Mouse (Mus musculus) hindbrain, embryonic 11.5 days (tissue): Measurements from ENCODE around the gene Il27ra. TPM values are rescaled to one million over a fixed set of nuclear protein-coding genes. Genes with fewer than 3 reads are reported as not detected.
A peak's percentile ranks its signal among the peaks of the same experiment; 100 is the strongest.

ENCODE experiments used
- ATAC-seq: fragments of 200-750 bp; cut with Nextera tagmentation; 2 replicates; pipeline ENCODE4 v1.8.0; 2017; ENCODE audit warnings: mild to moderate bottlenecking, moderate TSS enrichment, moderate library complexity; ENCODE audit not compliant: low FRiP score
- DNase-seq: peaks from one replicate; pipeline ENCODE4 v3.0.0-alpha.2; 2015; ENCODE audit warnings: low spot score
- H3K27ac ChIP-seq: fragments of 300-500 bp; sonication (generic); 2 replicates; pipeline ENCODE4 v1.5.1; 2014; ENCODE audit warnings: mild to moderate bottlenecking, low read depth, low read length
- H3K27me3 ChIP-seq: fragments of 300-500 bp; sonication (generic); 2 replicates; pipeline ENCODE4 v1.6.1; 2014; ENCODE audit warnings: mild to moderate bottlenecking, low read length, moderate library complexity, mixed read lengths; ENCODE audit not compliant: control insufficient read depth, insufficient read depth
- H3K36me3 ChIP-seq: fragments of 300-500 bp; sonication (generic); 2 replicates; pipeline ENCODE4 v1.6.1; 2014; ENCODE audit warnings: mild to moderate bottlenecking, low read length, moderate library complexity, mixed read lengths; ENCODE audit not compliant: control insufficient read depth, insufficient read depth
- H3K4me1 ChIP-seq: fragments of 300-500 bp; sonication (generic); replicated peaks from 2 replicates; pipeline ENCODE4 v1.6.1; 2014; ENCODE audit warnings: low read length, mixed read lengths; ENCODE audit not compliant: control insufficient read depth, insufficient read depth
- H3K4me2 ChIP-seq: fragments of 300-500 bp; sonication (generic); replicated peaks from 2 replicates; pipeline ENCODE4 v1.6.1; 2014; ENCODE audit warnings: mild to moderate bottlenecking, low read depth, low read length
- H3K4me3 ChIP-seq: fragments of 300-500 bp; sonication (generic); 2 replicates; pipeline ENCODE4 v1.5.1; 2014; ENCODE audit warnings: low read depth, low read length
- H3K9ac ChIP-seq: fragments of 300-500 bp; sonication (generic); 2 replicates; pipeline ENCODE4 v1.6.1; 2014; ENCODE audit warnings: low read depth, low read length
- H3K9me3 ChIP-seq: fragments of 300-500 bp; sonication (generic); 2 replicates; pipeline ENCODE4 v1.6.1; 2016; ENCODE audit warnings: low read length; ENCODE audit not compliant: control insufficient read depth
- WGBS: fragments of 180-500 bp; shearing (Covaris S2); extraction: QIAGEN DNeasy Blood & Tissue Kit; methylation state at CpG from one replicate; pipeline ENCODE4 v1.1.7; 2014; 5-methylcytosine and 5-hydroxymethylcytosine counted together
- polyA plus RNA-seq: library from polyadenylated mRNA; unstranded; fragments of >200 nt; fragmentation: Nextera tagmentation; extraction: Ambion mirVana; gene quantifications from 2 replicates; pipeline ENCODE4 v1.2.1, GENCODE M21; 2014

The Il27ra gene
- polyA plus RNA-seq, 1 experiment from 2014 or later, result not detected

DNA sequence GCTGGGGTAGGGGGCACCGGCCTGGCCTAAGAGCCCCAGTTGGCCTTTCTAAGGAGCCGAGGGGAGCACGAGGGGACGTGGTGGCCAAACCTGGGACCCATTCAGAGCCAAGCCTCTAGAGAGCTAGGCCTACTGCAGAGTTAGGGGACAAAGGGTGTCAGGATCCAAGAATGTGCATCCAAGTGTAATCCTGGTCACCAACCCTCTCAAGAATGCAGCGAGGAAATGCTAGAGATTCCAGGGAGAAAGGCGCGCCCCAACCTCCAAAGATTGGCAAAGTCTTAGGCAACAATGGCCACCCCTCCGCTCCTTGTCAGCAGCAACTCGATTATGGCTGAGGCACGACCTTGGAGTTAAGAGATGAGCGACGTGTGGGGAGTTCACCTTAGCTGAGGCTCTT is 20.8 kb downstream of the Il27ra start:
- WGBS, result 47% methylated on average over 12 of the region's 12 CpGs
- H3K27ac ChIP-seq, result no peak overlapping the region
- peaks cover 3% of the 10 kb centered on the region for H3K27me3 ChIP-seq
- H3K4me2 ChIP-seq, result peak overlapping the region; percentile 21; the same call in 1 of the 2 replicates
- H3K9ac ChIP-seq, result no peak overlapping the region
- ATAC-seq (no peak), DNase-seq (no peak)
- no peaks in the 10 kb centered on the region for H3K36me3 ChIP-seq
- no peaks in the 10 kb centered on the region for H3K9me3 ChIP-seq
- no peaks in the 10 kb centered on the region for H3K4me1 ChIP-seq
- no peak overlapping the region for H3K4me3 ChIP-seq

DNA sequence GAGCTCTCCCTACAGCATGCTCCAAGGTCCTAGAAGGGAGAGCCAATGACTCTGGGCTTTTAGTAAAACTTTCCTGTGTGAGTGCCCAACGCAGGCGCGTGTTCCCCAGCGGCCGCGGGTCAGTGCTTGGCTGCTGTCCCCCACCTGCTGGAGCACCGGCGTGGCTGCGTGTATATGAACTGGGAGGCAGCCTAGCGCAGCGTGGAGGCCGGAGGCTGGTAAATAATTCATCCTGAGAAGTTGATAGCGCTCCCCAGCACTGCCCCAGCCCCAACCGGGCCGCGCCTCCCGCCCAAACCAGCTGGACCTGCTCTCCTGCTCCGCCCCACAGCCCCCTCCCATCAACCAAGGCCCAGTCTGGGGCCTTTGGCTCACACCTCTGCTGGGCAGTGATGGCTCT is 21.3 kb downstream of the Il27ra start, which contains the start of gene Palm3:
Palm3 (plus strand) TSS at position 376 of the 400 bp plus-strand sequence.
- Histone ChIP-seq H3K9me3 (no peaks in the 10 kb centered on the region), H3K36me3 (no peaks in the 10 kb centered on the region), H3K4me1 (no peaks in the 10 kb centered on the region), H3K27ac (no peak within 1 kb of the TSS), H3K27me3 (peaks cover 2% of the 10 kb centered on the region), H3K4me2 (peak within 1 kb of the TSS; percentile 21; the same call in 1 of the 2 replicates), H3K9ac (no peak within 1 kb of the TSS), H3K4me3 (no peak within 1 kb of the TSS)
- ATAC-seq (no peak), DNase-seq (no peak)
- 8% methylated on average over 18 of the region's 18 CpGs for WGBS

DNA sequence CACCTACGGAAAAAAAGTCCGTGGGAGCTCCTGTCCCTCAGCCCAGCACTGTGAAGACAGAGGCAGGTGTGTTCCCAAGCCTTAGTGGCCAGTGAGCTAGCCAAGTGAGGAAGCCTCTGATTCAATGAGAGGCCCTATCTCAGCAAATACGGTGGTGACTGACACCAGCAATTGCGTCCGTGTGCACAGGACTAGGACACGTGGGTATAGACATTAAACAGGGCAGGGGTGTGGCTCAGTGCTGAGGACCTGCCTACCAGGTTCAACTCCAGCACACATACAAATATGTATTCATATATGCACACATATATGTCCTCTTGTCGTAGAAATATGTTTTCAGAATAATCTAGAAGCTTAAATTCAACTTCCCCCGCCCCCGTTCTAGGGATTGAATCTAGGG is 22.7 kb downstream of the Il27ra start:
- Histone ChIP-seq H3K4me2 (no peak overlapping the region), H3K36me3 (no peaks in the 10 kb centered on the region), H3K4me3 (no peak overlapping the region), H3K9ac (no peak overlapping the region), H3K27me3 (no peaks in the 10 kb centered on the region; the same call in none of the 2 replicates), H3K4me1 (no peaks in the 10 kb centered on the region), H3K27ac (no peak overlapping the region), H3K9me3 (no peaks in the 10 kb centered on the region)
- 83% methylated on average over 9 of the region's 9 CpGs for WGBS
- ATAC-seq (no peak), DNase-seq (no peak)

DNA sequence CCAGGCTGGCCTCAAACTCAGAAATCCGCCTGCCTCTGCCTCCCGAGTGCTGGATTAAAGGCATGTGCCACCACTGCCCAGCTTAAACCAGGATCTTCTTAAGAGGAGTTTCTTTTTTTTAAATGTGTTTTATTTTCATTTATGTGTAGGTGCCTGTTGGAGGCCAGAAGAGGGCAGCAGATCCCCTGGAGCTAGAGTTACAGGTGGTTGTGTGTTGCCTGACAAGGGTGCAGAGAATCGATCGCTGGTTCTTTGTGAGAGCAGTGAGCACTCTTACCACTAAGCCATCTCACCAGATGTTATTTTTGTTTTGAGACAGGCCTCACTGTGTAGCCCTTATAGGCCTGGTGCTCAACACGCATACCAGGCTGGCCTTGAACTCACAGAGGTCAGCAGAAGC is 26.6 kb downstream of the Il27ra start:
- WGBS, result 93% methylated on average over 5 of the region's 5 CpGs
- Histone ChIP-seq H3K4me2 (no peak overlapping the region), H3K27me3 (peaks cover 26% of the 10 kb centered on the region), H3K4me1 (peaks cover 11% of the 10 kb centered on the region), H3K4me3 (no peak overlapping the region), H3K9ac (no peak overlapping the region), H3K36me3 (no peaks in the 10 kb centered on the region), H3K27ac (no peak overlapping the region), H3K9me3 (no peaks in the 10 kb centered on the region)
- ATAC-seq (no peak), DNase-seq (no peak)

DNA sequence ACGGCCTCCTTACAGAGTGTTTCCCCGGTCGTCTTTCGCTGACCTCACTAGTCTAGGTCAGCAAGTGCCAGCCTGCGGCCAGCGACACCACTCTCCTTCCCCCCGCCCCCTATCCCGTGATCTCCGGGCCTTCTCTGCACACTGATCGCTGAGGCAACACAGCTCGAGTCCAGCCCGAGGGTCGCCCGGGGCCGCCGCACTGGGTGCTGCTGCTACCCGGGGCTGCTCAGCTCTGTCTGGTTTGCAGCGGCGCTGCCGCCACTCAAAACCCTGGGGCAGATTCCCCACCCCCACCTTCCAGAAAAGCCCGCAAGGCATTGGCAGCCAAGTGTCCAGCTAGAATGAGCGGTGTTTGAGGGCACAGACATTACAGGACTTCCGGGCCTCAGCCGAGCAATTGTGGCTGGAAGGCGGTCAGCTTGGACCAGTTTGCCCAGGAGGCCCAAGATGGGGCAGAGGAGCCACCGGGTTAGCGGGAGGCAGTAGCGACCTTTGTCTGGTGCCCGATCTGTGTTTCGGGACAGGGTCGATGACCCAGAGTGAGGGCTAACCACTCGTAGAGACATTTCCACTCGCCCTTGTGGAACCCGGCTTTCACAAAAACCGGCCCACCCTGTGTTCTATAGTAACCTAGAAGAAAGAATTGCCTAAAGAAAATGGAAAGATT is 29.8 kb downstream of the Il27ra start:
- peaks cover 39% of the 10 kb centered on the region for H3K27me3 ChIP-seq
- no peak overlapping the region for H3K9ac ChIP-seq
- no peaks in the 10 kb centered on the region for H3K9me3 ChIP-seq
- H3K27ac ChIP-seq, result no peak overlapping the region
- DNase-seq (peak; percentile 56), ATAC-seq (no peak; the same call in 1 of the 2 replicates)
- H3K36me3 ChIP-seq, result no peaks in the 10 kb centered on the region
- peak overlapping the region; percentile 49 for H3K4me3 ChIP-seq
- H3K4me1 ChIP-seq, result peaks cover 13% of the 10 kb centered on the region
- WGBS, result 6% methylated on average over 35 of the region's 35 CpGs
- peak overlapping the region; percentile 93 for H3K4me2 ChIP-seq

DNA sequence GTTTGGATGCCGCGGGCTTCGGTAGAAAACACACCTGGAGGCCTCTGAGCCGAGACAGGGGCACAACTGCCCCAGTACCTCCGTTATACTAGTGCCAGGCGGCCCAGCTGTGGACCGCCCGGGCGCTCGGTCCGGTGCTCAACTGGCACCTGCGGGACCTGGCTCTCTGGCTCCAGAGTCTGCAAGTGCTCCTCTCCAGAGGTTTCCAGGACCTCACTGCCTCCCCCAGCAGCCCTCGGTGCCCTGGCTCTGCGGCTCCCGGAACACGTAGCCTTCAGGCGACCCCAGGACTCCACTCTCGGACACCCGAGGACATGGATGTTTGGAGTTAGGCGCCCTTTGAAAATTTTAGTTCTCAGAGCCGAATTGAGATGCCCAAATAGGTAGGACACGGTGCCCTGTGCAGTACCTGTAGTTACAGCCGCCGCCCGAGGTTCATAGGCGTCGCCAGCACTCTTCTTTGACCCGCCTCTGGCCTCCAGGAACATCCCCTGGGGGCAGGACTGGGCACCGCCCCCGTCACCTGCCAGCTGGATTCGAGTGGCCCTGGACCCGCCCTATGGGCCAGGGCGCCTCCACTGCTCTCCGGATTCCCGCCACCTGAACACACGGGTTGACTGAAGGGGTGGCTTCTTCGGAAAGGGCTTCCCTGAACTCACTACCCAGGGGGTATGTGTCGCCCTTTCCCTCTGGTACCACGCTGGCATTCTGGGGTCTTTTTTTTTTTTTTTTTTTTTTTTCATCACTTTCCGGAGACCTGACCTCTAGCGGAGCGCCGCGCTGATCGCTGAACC is 30.5 kb downstream of the Il27ra start, which contains the start of gene 2210011C24Rik:
2210011C24Rik (minus strand) TSS at position 467 of the 794 bp plus-strand sequence.
- H3K9me3 ChIP-seq, result no peaks in the 10 kb centered on the region
- H3K9ac ChIP-seq, result peak within 1 kb of the TSS; percentile 53
- no peaks in the 10 kb centered on the region for H3K36me3 ChIP-seq
- H3K4me3 ChIP-seq, result peak within 1 kb of the TSS; percentile 49
- ATAC-seq, result 0 out of 2 replicates have a peak, but pooled peaks have one; percentile 22
- H3K27me3 ChIP-seq, result peaks cover 39% of the 10 kb centered on the region
- H3K4me1 ChIP-seq, result peaks cover 13% of the 10 kb centered on the region
- DNase-seq, result peak; percentile 44
- peak within 1 kb of the TSS; percentile 93 for H3K4me2 ChIP-seq
- H3K27ac ChIP-seq, result no peak within 1 kb of the TSS
- WGBS, result 1% methylated on average over 45 of the region's 45 CpGs

DNA sequence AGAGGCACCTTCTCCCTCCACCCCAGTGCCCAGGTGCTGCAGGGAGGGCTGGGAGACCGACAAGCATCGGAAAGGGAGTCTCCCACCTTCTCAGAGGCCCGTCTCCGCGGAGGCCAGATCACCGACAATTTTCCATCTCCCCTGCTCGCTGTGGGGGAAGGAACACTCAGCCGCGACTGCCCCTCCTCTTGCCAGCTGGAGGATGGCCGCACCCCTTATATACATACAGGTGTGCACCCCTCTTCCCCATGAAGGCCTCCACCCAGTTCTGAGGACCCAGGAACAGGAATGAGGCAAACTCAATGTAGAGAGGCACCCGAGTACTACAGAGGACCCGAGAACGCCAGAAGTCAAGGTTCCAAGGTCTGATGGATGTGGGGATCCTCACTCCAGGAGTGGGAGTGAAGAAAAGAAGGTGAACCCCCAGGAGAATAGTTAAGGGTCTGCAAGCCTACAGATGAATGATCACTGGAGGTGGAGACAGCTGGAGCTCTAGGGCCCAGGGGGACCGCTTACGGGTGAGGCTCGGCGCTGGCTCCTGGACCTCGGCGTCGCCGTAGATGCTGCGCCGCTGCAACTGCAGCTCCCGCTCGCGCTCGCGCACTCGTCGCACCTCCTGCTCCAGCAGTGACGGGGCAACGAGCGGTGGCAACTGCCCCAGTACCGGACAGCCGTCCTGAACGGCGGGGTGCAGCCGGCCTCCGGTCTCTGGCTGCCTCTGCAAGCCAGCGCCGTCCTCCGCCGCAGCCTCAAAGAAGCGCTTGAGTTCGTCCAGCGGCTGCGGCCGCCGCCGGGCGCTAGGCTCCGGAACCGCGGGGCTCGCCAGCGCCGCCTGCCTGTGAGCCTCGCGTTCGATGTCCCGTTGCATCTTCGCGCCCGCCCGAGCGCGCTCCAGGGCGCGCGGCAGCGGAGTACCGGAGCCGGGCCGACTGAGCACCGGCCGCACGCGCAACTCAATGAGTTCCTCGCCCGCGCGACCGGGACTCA is 31.5 kb downstream of the Il27ra start:
- Histone ChIP-seq H3K4me1 (peaks cover 13% of the 10 kb centered on the region), H3K9me3 (no peaks in the 10 kb centered on the region), H3K27me3 (peaks cover 39% of the 10 kb centered on the region), H3K36me3 (no peaks in the 10 kb centered on the region), H3K4me2 (peak overlapping the region; percentile 93), H3K9ac (peak overlapping the region; percentile 53), H3K4me3 (peak overlapping the region; percentile 49), H3K27ac (no peak overlapping the region)
- WGBS, result 2% methylated on average over 74 of the region's 83 CpGs
- DNase-seq (peak; percentile 88), ATAC-seq (peak; percentile 44)

DNA sequence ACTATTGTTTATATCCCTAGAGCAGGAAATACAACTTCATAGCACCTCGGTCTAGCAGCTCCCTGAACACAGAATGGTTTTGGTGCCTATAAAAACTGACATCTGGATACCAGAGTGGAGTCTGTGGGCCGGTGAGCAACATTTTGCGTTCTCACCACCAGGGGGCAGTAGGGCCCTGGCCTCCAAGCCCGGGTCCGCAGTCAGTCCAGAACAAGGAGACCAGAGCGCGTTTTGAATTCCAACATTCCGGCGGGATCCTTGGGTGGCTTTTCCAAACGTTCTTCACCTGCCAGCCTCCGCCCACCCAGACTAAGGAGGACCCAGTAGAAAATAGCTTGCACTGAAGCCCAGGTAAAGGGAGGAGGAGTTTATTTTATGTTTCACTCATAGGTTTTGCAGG is 32.5 kb downstream of the Il27ra start:
- Histone ChIP-seq H3K4me3 (no peak overlapping the region), H3K4me2 (no peak overlapping the region), H3K36me3 (no peaks in the 10 kb centered on the region), H3K9ac (no peak overlapping the region), H3K27me3 (peaks cover 39% of the 10 kb centered on the region), H3K4me1 (peaks cover 13% of the 10 kb centered on the region), H3K27ac (no peak overlapping the region), H3K9me3 (no peaks in the 10 kb centered on the region)
- ATAC-seq (no peak), DNase-seq (peak; percentile 94)
- 2% methylated on average over 11 of the region's 11 CpGs for WGBS
